Mouse (Mus musculus) kidney, embryonic 15.5 days (tissue): ENCODE measurements around the gene Mia3. TPM values are rescaled to one million over a fixed set of nuclear protein-coding genes. Genes with fewer than 3 reads are reported as not detected.

Experiments used
- ATAC-seq: fragments of 200-750 bp; cut with Nextera tagmentation; replicated peaks from 2 replicates; pipeline ENCODE4 v1.8.0; 2017; ENCODE audit warnings: moderate TSS enrichment; ENCODE audit not compliant: low FRiP score
- H3K27ac ChIP-seq: fragments of 300-500 bp; sonication (generic); 2 replicates; pipeline ENCODE4 v1.5.1; 2015; ENCODE audit warnings: mild to moderate bottlenecking, inconsistent platforms
- H3K27me3 ChIP-seq: fragments of 300-500 bp; sonication (generic); 2 replicates; pipeline ENCODE4 v1.6.1; 2015; ENCODE audit warnings: inconsistent platforms
- H3K36me3 ChIP-seq: fragments of 300-500 bp; sonication (generic); 2 replicates; pipeline ENCODE4 v1.6.1; 2015; ENCODE audit warnings: inconsistent platforms
- H3K4me1 ChIP-seq: fragments of 300-500 bp; sonication (generic); 2 replicates; pipeline ENCODE4 v1.6.1; 2015; ENCODE audit warnings: inconsistent platforms
- H3K4me2 ChIP-seq: fragments of 300-500 bp; sonication (generic); 2 replicates; pipeline ENCODE4 v1.6.1; 2015; ENCODE audit warnings: moderate library complexity, mild to moderate bottlenecking, inconsistent platforms
- H3K4me3 ChIP-seq: fragments of 300-500 bp; sonication (generic); replicated peaks from 2 replicates; pipeline ENCODE4 v1.5.1; 2015; ENCODE audit warnings: mild to moderate bottlenecking, inconsistent platforms
- H3K9ac ChIP-seq: fragments of 300-500 bp; sonication (generic); 2 replicates; pipeline ENCODE4 v1.6.1; 2015; ENCODE audit warnings: mild to moderate bottlenecking, inconsistent platforms
- H3K9me3 ChIP-seq: fragments of 300-500 bp; sonication (generic); replicated peaks from 2 replicates; pipeline ENCODE4 v1.6.1; 2016; ENCODE audit warnings: inconsistent platforms
- WGBS: fragments of 180-500 bp; shearing (Covaris S2); methylation state at CpG from one replicate; pipeline ENCODE4 v1.1.7; 2015; ENCODE audit warnings: mixed read lengths; 5-methylcytosine and 5-hydroxymethylcytosine counted together
- polyA plus RNA-seq: library from polyadenylated mRNA; unstranded; fragments of >200 nt; fragmentation: Nextera tagmentation; extraction: Ambion mirVana; gene quantifications from 2 replicates; pipeline ENCODE4 v1.2.1, GENCODE M21; 2015

Gene Mia3
- polyA plus RNA-seq, 1 experiment from 2014 or later = 99.3 TPM

GRCm38 (mm10) chr1:183296877-183297383, 72.4 kb downstream of the Mia3 start, which contains the start of gene Brox:
Gene Brox (minus strand): TSS chr1:183297269.
- H3K4me3 ChIP-seq = peak within 1 kb of the TSS; percentile 53
- H3K27ac ChIP-seq = peak within 1 kb of the TSS; percentile 74
- no peaks in the 10 kb centered on the region for H3K9me3 ChIP-seq
- peak; percentile 91 for ATAC-seq
- WGBS = under 1% methylated on average over 39 of the region's 39 CpGs
- peak within 1 kb of the TSS; percentile 60 for H3K4me2 ChIP-seq
- no peaks in the 10 kb centered on the region for H3K4me1 ChIP-seq
- H3K36me3 ChIP-seq = peaks cover 22% of the 10 kb centered on the region
- H3K9ac ChIP-seq = peak within 1 kb of the TSS; percentile 55
- H3K27me3 ChIP-seq = no peaks in the 10 kb centered on the region

- H3K27me3 ChIP-seq = no peaks in the 10 kb centered on the region
- ATAC-seq = no peak
- WGBS = under 1% methylated on average over 26 of the region's 26 CpGs
Observed at GRCm38 (mm10) chr1:183296465-183296864, 72.9 kb downstream of the Mia3 start, which contains the start of gene Aida. Gene Aida (plus strand): TSS chr1:183296590.

GRCm38 (mm10) chr1:183289576-183289975, 79.8 kb downstream of the Mia3 start:
- Histone ChIP-seq H3K4me2 (no peak overlapping the region), H3K27ac (no peak overlapping the region), H3K27me3 (no peaks in the 10 kb centered on the region), H3K4me3 (no peak overlapping the region), H3K9ac (no peak overlapping the region), H3K4me1 (no peaks in the 10 kb centered on the region), H3K36me3 (peaks cover 87% of the 10 kb centered on the region), H3K9me3 (no peaks in the 10 kb centered on the region)
- no peak for ATAC-seq
- 93% methylated on average over 4 of the region's 4 CpGs for WGBS

More at GRCm38 (mm10) chr1:183296465-183296864, 72.9 kb downstream of the Mia3 start, which contains the start of gene Aida:
- Histone ChIP-seq H3K36me3 (peaks cover 25% of the 10 kb centered on the region), H3K4me2 (peak within 1 kb of the TSS; percentile 60), H3K9ac (peak within 1 kb of the TSS; percentile 55), H3K27ac (peak within 1 kb of the TSS; percentile 74), H3K9me3 (no peaks in the 10 kb centered on the region), H3K4me1 (no peaks in the 10 kb centered on the region), H3K4me3 (peak within 1 kb of the TSS; percentile 53)

GRCm38 (mm10) chr1:183288351-183288750, 81.0 kb downstream of the Mia3 start:
- Histone ChIP-seq H3K9ac (no peak overlapping the region), H3K27ac (no peak overlapping the region), H3K9me3 (no peaks in the 10 kb centered on the region), H3K4me3 (no peak overlapping the region), H3K27me3 (no peaks in the 10 kb centered on the region), H3K4me1 (no peaks in the 10 kb centered on the region), H3K4me2 (no peak overlapping the region), H3K36me3 (peaks cover 90% of the 10 kb centered on the region)
- ATAC-seq = no peak
- 87% methylated on average over 3 of the region's 3 CpGs for whole genome bisulfite sequencing

Other genes with a start within 250 kb of the Mia3 start
- gene Disp1, start 148.0 kb downstream of the Mia3 start, polyA plus RNA-seq = 14.0 and 15.3 TPM in 2 replicates
- gene Aida, start 73.0 kb downstream of the Mia3 start, polyA plus RNA-seq = 45.5 and 50.8 TPM in 2 replicates
- gene Brox, start 72.3 kb downstream of the Mia3 start, polyA plus RNA-seq = 44.7 and 46.8 TPM in 2 replicates
- gene Taf1a, start 19.4 kb upstream of the Mia3 start, polyA plus RNA-seq = 21.2 and 21.3 TPM in 2 replicates
- 0.64 and 0.75 TPM in 2 replicates for gene Hhipl2, start 48.7 kb upstream of the Mia3 start, polyA plus RNA-seq